In the genomic region with DNA sequence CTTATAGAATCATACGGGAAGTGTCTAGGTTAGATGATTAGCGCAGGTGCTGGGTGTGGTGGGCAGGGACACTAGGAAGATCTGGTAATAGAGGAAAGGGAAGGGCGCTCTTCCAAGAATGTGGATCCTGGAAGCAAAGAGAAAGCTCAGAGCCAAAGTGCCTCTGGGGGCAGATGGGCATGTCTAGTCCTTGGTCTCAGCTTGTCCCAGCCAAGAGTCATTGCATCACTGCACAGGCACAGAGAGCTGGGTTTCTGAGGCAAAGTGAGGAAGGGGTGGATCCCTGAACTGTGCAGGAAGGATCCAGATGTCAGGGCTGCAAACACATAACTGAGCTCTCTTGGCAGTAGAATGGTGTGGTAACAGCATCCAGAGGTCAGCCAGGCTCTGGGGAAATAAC, we compare ENCODE assay signal across 16 mouse cellular contexts. TPM values are rescaled to one million over a fixed set of nuclear protein-coding genes. Genes with fewer than 3 reads are reported as not detected.
A peak's percentile ranks its signal among the peaks of the same experiment; 100 is the strongest.
DNase-seq lines count a peak whose midpoint lies in the region; ATAC-seq lines count a peak whose summit lies in the region.
"Had no signal": no experiment of that assay in that cellular context is flagged by ENCODE, and none has a peak within 500 bp of the region (broad histone marks: within the 10 kb centered on the region; RNA-seq: fewer than 3 reads in every experiment).

No protein-coding gene starts in this region.

- H3K9me3 ChIP-seq in kidney, embryonic 14.5 days (ENCODE audit: control insufficient read depth, low read length) = no peaks in the 10 kb centered on the region
- H3K9me3 ChIP-seq in midbrain, embryonic 11.5 days (ENCODE audit: control insufficient read depth, low read length) = no peaks in the 10 kb centered on the region
- H3K9me3 ChIP-seq: hindbrain, embryonic 10.5 days; liver, embryonic 15.5 days; midbrain, embryonic 10.5 days; neural tube, embryonic 12.5 days had no signal

- no peak for ATAC-seq in kidney, embryonic 14.5 days (ENCODE audit: low FRiP score, low TSS enrichment)
- ATAC-seq in midbrain, embryonic 11.5 days (ENCODE audit: low FRiP score) = no peak
- ATAC-seq: forebrain, embryonic 14.5 days had no signal

- H3K27ac ChIP-seq in kidney, embryonic 14.5 days (ENCODE audit: low read depth, low read length) = no peak overlapping the region
- H3K27ac ChIP-seq in midbrain, embryonic 11.5 days (ENCODE audit: low read depth, low read length) = no peak overlapping the region
- H3K27ac ChIP-seq: hindbrain, embryonic 10.5 days; kidney, postnatal 0 days; liver, embryonic 15.5 days; midbrain, embryonic 10.5 days; neural tube, embryonic 12.5 days had no signal

- H3K36me3 ChIP-seq in kidney, embryonic 14.5 days (ENCODE audit: control insufficient read depth, insufficient read depth, low read length) = no peaks in the 10 kb centered on the region
- no peaks in the 10 kb centered on the region for H3K36me3 ChIP-seq in midbrain, embryonic 11.5 days (ENCODE audit: control insufficient read depth, insufficient read depth, low read length)
- H3K36me3 ChIP-seq: G1E; hindbrain, embryonic 10.5 days; liver, embryonic 15.5 days; midbrain, embryonic 10.5 days; neural tube, embryonic 12.5 days had no signal

- intact Hi-C loops in heart, postnatal 36 days (cut with DNase I) = no loop called here

- H3K4me1 ChIP-seq in kidney, embryonic 14.5 days (ENCODE audit: control insufficient read depth, insufficient read depth, low read length) = no peaks in the 10 kb centered on the region
- H3K4me1 ChIP-seq in midbrain, embryonic 11.5 days (ENCODE audit: control insufficient read depth, insufficient read depth, low read length) = no peaks in the 10 kb centered on the region
- H3K4me1 ChIP-seq: hindbrain, embryonic 10.5 days; liver, embryonic 15.5 days; midbrain, embryonic 10.5 days; neural tube, embryonic 12.5 days had no signal

- H3K4me2 ChIP-seq in kidney, embryonic 14.5 days (replicated peaks; ENCODE audit: low read depth, low read length) = no peak overlapping the region
- H3K4me2 ChIP-seq in midbrain, embryonic 11.5 days = no peak overlapping the region
- H3K4me2 ChIP-seq: liver, embryonic 15.5 days; neural tube, embryonic 12.5 days had no signal

- no peak overlapping the region for H3K9ac ChIP-seq in kidney, embryonic 14.5 days (ENCODE audit: low read depth, low read length)
- no peak overlapping the region for H3K9ac ChIP-seq in midbrain, embryonic 11.5 days (ENCODE audit: low read length)
- H3K9ac ChIP-seq: liver, embryonic 15.5 days; neural tube, embryonic 12.5 days had no signal

- no peak overlapping the region for H3K4me3 ChIP-seq in kidney, embryonic 14.5 days (ENCODE audit: low read length)
- no peak overlapping the region for H3K4me3 ChIP-seq in midbrain, embryonic 11.5 days (ENCODE audit: low read depth, low read length)
- H3K4me3 ChIP-seq: hindbrain, embryonic 10.5 days; liver, embryonic 15.5 days; midbrain, embryonic 10.5 days; neural tube, embryonic 12.5 days had no signal

- WGBS in kidney, embryonic 14.5 days = 94% methylated on average over 3 of the region's 3 CpGs
- WGBS in midbrain, embryonic 11.5 days = 98% methylated on average over 3 of the region's 3 CpGs

- no peaks in the 10 kb centered on the region for H3K27me3 ChIP-seq in kidney, embryonic 14.5 days (ENCODE audit: control insufficient read depth, insufficient read depth, low read length)
- no peaks in the 10 kb centered on the region for H3K27me3 ChIP-seq in midbrain, embryonic 11.5 days (ENCODE audit: control insufficient read depth, insufficient read depth, low read length)
- H3K27me3 ChIP-seq: liver, embryonic 15.5 days; neural tube, embryonic 12.5 days had no signal

- DNase-seq in adrenal gland, postnatal 10 days = peak; percentile 6
- no peak for DNase-seq in adrenal gland, postnatal 4 days (ENCODE audit: low spot score in 2 of 2)
- peak; percentile 11 for DNase-seq in kidney, adult 9 months
- peak; percentile 82 for DNase-seq in adipocyte (ENCODE audit: low spot score)
- peak; percentile 22 to 25 for DNase-seq in heart, postnatal 36 days
- DNase-seq in layer of hippocampus, postnatal 14 days (ENCODE audit: low spot score in 2 of 2) = no peak
- no peak for DNase-seq in midbrain, embryonic 11.5 days (ENCODE audit: low spot score, missing footprints)
- DNase-seq: cerebellum, adult 18-20 months had no signal

RNA-seq across cellular contexts. Expression of gene Nxt1, which starts 40.8 kb away (rescaled TPM):
- total RNA-seq in adrenal gland, postnatal 10 days (2021) = 10 to 100 TPM; 20.0 to 22.6 TPM
- total RNA-seq in adrenal gland, postnatal 4 days (2021) = 10 to 100 TPM; 24.1 to 28.1 TPM
- 109 and 136 TPM in 2 replicates for polyA plus RNA-seq in kidney, embryonic 14.5 days (2014; fragmentation: Nextera tagmentation; extraction: Ambion mirVana)
- 10 to 100 TPM in 1 of 2 experiments, 1 to 10 TPM in 1; 7.1 to 10.2 TPM for total RNA-seq in heart, postnatal 36 days (2021)
- total RNA-seq in layer of hippocampus, postnatal 14 days (2021) = 10 to 100 TPM; 11.1 to 12.2 TPM
- polyA plus RNA-seq in midbrain, embryonic 11.5 days (2014; fragmentation: Nextera tagmentation; extraction: Ambion mirVana) = 122 and 133 TPM in 2 replicates

RNA-seq across cellular contexts. Expression of gene Gzf1, which starts 49.2 kb away (rescaled TPM):
- total RNA-seq in adrenal gland, postnatal 10 days (2021) = 10 to 100 TPM; 28.1 to 31.7 TPM
- 10 to 100 TPM; 35.5 to 39.9 TPM for total RNA-seq in adrenal gland, postnatal 4 days (2021)
- 13.8 and 25.9 TPM in 2 replicates for polyA plus RNA-seq in kidney, embryonic 14.5 days (2014; fragmentation: Nextera tagmentation; extraction: Ambion mirVana)
- 10 to 100 TPM; 23.0 to 26.3 TPM for total RNA-seq in heart, postnatal 36 days (2021)
- 10 to 100 TPM; 24.9 to 26.7 TPM for total RNA-seq in layer of hippocampus, postnatal 14 days (2021)
- polyA plus RNA-seq in midbrain, embryonic 11.5 days (2014; fragmentation: Nextera tagmentation; extraction: Ambion mirVana) = 27.5 and 29.1 TPM in 2 replicates

Comparison
In these comparisons a context has a peak if more than half of its experiments do, and no peak if none do; other contexts are left out.
1. DNase-seq: peak in adrenal gland, postnatal 10 days (single experiment), kidney, adult 9 months (single experiment), adipocyte (single experiment) and heart, postnatal 36 days (2 of 2); none in adrenal gland, postnatal 4 days (0 of 2), layer of hippocampus, postnatal 14 days (0 of 2) and midbrain, embryonic 11.5 days (single experiment).